In the genomic region with DNA sequence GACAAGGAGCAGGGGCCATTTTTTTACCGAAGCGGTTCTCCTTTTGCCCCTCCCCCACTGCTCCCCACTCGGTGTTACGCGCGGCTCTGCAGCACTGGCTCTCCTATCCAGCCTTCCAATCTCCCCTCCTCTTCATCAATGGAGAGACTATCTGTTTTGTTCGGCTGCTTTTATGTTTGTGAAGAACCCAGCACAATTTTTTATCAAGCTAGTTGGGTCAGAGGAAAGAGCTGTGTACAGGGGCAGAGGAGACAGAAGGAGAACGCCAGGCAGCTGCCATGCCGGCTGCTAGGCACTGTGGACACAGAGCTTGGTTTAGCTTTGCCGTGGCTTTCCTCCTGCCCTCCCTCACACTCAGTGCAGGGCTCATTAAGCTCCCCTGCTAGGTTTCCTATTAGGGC, we compare ENCODE assay signal across 8 mouse cellular contexts.
A peak's percentile ranks its signal among the peaks of the same experiment; 100 is the strongest.
DNase-seq lines count a peak whose midpoint lies in the region; ATAC-seq lines count a peak whose summit lies in the region.

No protein-coding gene starts in this region.

- peak overlapping the region; percentile 57 for H3K9ac ChIP-seq in kidney, embryonic 16.5 days (replicated peaks; ENCODE audit: low read length)
- H3K9ac ChIP-seq in heart, embryonic 15.5 days = peak overlapping the region; percentile 41; the same call in 1 of the 2 replicates
- H3K9ac ChIP-seq in limb, embryonic 11.5 days (ENCODE audit: low read length) = peak overlapping the region; percentile 54
- H3K9ac ChIP-seq in neural tube, embryonic 12.5 days = peak overlapping the region; percentile 48

- 2% methylated on average over 10 of the region's 10 CpGs for WGBS in kidney, embryonic 16.5 days
- WGBS in heart, embryonic 15.5 days = 2% methylated on average over 10 of the region's 10 CpGs
- WGBS in limb, embryonic 11.5 days = 0% methylated on average over 10 of the region's 10 CpGs
- WGBS in neural tube, embryonic 12.5 days = under 1% methylated on average over 10 of the region's 10 CpGs

- H3K27ac ChIP-seq in kidney, embryonic 16.5 days (ENCODE audit: low read length) = peak overlapping the region; percentile 41; the same call in 1 of the 2 replicates
- no peak overlapping the region; the same call in 1 of the 2 replicates for H3K27ac ChIP-seq in heart, embryonic 15.5 days
- H3K27ac ChIP-seq in limb, embryonic 11.5 days (replicated peaks; ENCODE audit: low read depth, low read length) = no peak overlapping the region; the same call in 1 of the 2 replicates
- peak overlapping the region; percentile 86 for H3K27ac ChIP-seq in neural tube, embryonic 12.5 days

- peak overlapping the region; percentile 66 for H3K4me2 ChIP-seq in kidney, embryonic 16.5 days (replicated peaks; ENCODE audit: low read depth, low read length)
- peak overlapping the region; percentile 66 for H3K4me2 ChIP-seq in heart, embryonic 15.5 days
- peak overlapping the region; percentile 49 for H3K4me2 ChIP-seq in limb, embryonic 11.5 days (ENCODE audit: low read depth, severe bottlenecking)
- H3K4me2 ChIP-seq in neural tube, embryonic 12.5 days (replicated peaks) = peak overlapping the region; percentile 58

- H3K9me3 ChIP-seq in kidney, embryonic 16.5 days (ENCODE audit: low read length) = no peaks in the 10 kb centered on the region
- no peaks in the 10 kb centered on the region for H3K9me3 ChIP-seq in heart, embryonic 15.5 days (replicated peaks)
- no peaks in the 10 kb centered on the region for H3K9me3 ChIP-seq in limb, embryonic 11.5 days (ENCODE audit: control insufficient read depth, low read length)
- H3K9me3 ChIP-seq in neural tube, embryonic 12.5 days = no peaks in the 10 kb centered on the region

- H3K4me1 ChIP-seq in kidney, embryonic 16.5 days (ENCODE audit: insufficient read depth, low read length) = peaks cover 29% of the 10 kb centered on the region
- H3K4me1 ChIP-seq in heart, embryonic 15.5 days (replicated peaks) = peaks cover 23% of the 10 kb centered on the region
- peaks cover 15% of the 10 kb centered on the region for H3K4me1 ChIP-seq in limb, embryonic 11.5 days (ENCODE audit: control insufficient read depth, insufficient read depth, low read length)
- H3K4me1 ChIP-seq in neural tube, embryonic 12.5 days = peaks cover 47% of the 10 kb centered on the region

- no peak for DNase-seq in kidney, postnatal 25 days
- DNase-seq in cerebellum, postnatal 14 days = peak; percentile 67 to 78
- peak; percentile 79 for DNase-seq in limb, embryonic 11.5 days (ENCODE audit: low spot score)
- DNase-seq in T-cell, adult 2 months (ENCODE audit: low spot score) = no peak
- DNase-seq in urinary bladder, postnatal 14 days (ENCODE audit: low spot score) = no peak

- no peaks in the 10 kb centered on the region for H3K27me3 ChIP-seq in kidney, embryonic 16.5 days (ENCODE audit: insufficient read depth, low read length)
- no peaks in the 10 kb centered on the region for H3K27me3 ChIP-seq in heart, embryonic 15.5 days
- H3K27me3 ChIP-seq in limb, embryonic 11.5 days (ENCODE audit: control insufficient read depth, insufficient read depth, low read length) = no peaks in the 10 kb centered on the region
- no peaks in the 10 kb centered on the region for H3K27me3 ChIP-seq in neural tube, embryonic 12.5 days (replicated peaks)

- ATAC-seq in kidney, embryonic 16.5 days (ENCODE audit: low FRiP score, low TSS enrichment) = peak; percentile 90
- ATAC-seq in heart, embryonic 15.5 days (replicated peaks; ENCODE audit: insufficient number of reproducible peaks, insufficient read depth, low FRiP score, low read depth) = no peak; the same call in 1 of the 2 replicates
- ATAC-seq in limb, embryonic 11.5 days (ENCODE audit: insufficient number of reproducible peaks, low FRiP score, low TSS enrichment, low read depth) = peak; percentile 57; the same call in 1 of the 2 replicates
- peak; percentile 66; the same call in 1 of the 2 replicates for ATAC-seq in neural tube, embryonic 12.5 days (ENCODE audit: low FRiP score, low read depth)

- H3K4me3 ChIP-seq in kidney, embryonic 16.5 days (ENCODE audit: low read length) = peak overlapping the region; percentile 43
- H3K4me3 ChIP-seq in heart, embryonic 15.5 days = peak overlapping the region; percentile 46
- peak overlapping the region; percentile 15; the same call in 1 of the 2 replicates for H3K4me3 ChIP-seq in limb, embryonic 11.5 days (ENCODE audit: low read depth, low read length)
- H3K4me3 ChIP-seq in neural tube, embryonic 12.5 days = peak overlapping the region; percentile 20; the same call in 1 of the 2 replicates

- no peaks in the 10 kb centered on the region for H3K36me3 ChIP-seq in kidney, embryonic 16.5 days (ENCODE audit: insufficient read depth, low read length)
- no peaks in the 10 kb centered on the region for H3K36me3 ChIP-seq in heart, embryonic 15.5 days
- no peaks in the 10 kb centered on the region for H3K36me3 ChIP-seq in limb, embryonic 11.5 days (ENCODE audit: control insufficient read depth, insufficient read depth, low read length)
- H3K36me3 ChIP-seq in neural tube, embryonic 12.5 days = no peaks in the 10 kb centered on the region

Comparison
In these comparisons a context has a peak if more than half of its experiments do, and no peak if none do; other contexts are left out.
1. H3K27ac ChIP-seq: peak in kidney, embryonic 16.5 days (single experiment) and neural tube, embryonic 12.5 days (single experiment); none in heart, embryonic 15.5 days (single experiment) and limb, embryonic 11.5 days (single experiment).
2. DNase-seq: peak in cerebellum, postnatal 14 days (2 of 2) and limb, embryonic 11.5 days (single experiment); none in kidney, postnatal 25 days (0 of 2), T-cell, adult 2 months (single experiment) and urinary bladder, postnatal 14 days (single experiment).
3. Peak in every context shown above with its lines, with median percentiles within 50 percentile points of each other: H3K4me2 ChIP-seq, H3K4me3 ChIP-seq and H3K9ac ChIP-seq.